ENCODE assay signal across 8 mouse cellular contexts in the genomic region with DNA sequence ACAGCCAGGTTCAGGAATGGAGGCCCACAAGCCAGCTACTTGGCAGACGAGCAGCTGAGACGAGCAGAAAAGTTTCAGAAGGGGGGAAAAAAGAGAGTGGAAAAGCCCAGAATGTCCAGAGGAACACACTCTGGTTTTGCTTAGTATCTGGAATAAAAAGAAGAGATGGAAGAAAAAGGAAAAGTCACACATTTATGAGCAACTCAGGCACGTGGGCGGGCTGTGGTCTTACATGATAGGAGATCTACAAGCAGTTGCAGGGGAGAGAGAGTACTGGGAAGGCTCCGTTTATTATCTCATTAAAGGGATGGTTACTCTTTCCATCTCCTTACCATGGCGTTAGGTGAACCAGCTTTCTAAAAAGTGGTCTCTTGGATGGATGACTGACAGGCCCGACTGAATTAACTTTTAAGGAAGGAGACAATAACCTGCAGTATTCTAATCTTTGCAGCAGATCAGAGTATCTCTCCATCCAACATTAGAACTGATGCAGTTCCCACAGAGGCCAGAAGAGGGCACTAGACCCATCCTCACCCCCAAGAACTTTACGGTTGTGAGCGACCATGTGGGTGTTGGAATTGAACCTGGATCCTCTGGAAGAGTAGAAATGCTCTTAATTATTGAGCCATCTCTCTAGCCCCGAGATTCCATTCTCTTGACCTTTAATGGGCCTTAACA. TPM values are rescaled to one million over a fixed set of nuclear protein-coding genes. Genes with fewer than 3 reads are reported as not detected.
A peak's percentile ranks its signal among the peaks of the same experiment; 100 is the strongest.
DNase-seq lines count a peak whose midpoint lies in the region; TF ChIP-seq lines count a peak whose summit lies in the region.
"Had no signal": no experiment of that assay in that cellular context is flagged by ENCODE, and none has a peak within 500 bp of the region (broad histone marks: within the 10 kb centered on the region; RNA-seq: fewer than 3 reads in every experiment).

No protein-coding gene starts in this region.

- TF ChIP-seq CTCF in ES-Bruce4 (IDR thresholded peaks at IDR 0.05; ENCODE audit: low read depth, low read length), result peak; percentile 65

- no peaks in the 10 kb centered on the region for H3K36me3 ChIP-seq in ES-Bruce4 (ENCODE audit: control insufficient read depth, insufficient read depth, low read length, poor library complexity, severe bottlenecking)
- H3K36me3 ChIP-seq: midbrain, embryonic 12.5 days had no signal

- H3K9me3 ChIP-seq in ES-Bruce4 (replicated peaks; ENCODE audit: control insufficient read depth, insufficient read depth, low read length, poor library complexity, severe bottlenecking), result no peaks in the 10 kb centered on the region
- H3K9me3 ChIP-seq: midbrain, embryonic 12.5 days had no signal

- no peaks in the 10 kb centered on the region for H3K4me1 ChIP-seq in ES-Bruce4 (ENCODE audit: control insufficient read depth, insufficient read depth, low read length)

- no peaks in the 10 kb centered on the region for H3K27me3 ChIP-seq in ES-Bruce4 (ENCODE audit: control insufficient read depth, insufficient read depth, low read length, poor library complexity, severe bottlenecking)
- H3K27me3 ChIP-seq: midbrain, embryonic 12.5 days had no signal

- no peak for TF ChIP-seq POLR2A in ES-Bruce4 (IDR thresholded peaks at IDR 0.05; ENCODE audit: insufficient read depth, low read length)

- no peak overlapping the region for H3K4me3 ChIP-seq in ES-Bruce4 (ENCODE audit: low read depth, low read length)
- H3K4me3 ChIP-seq: midbrain, embryonic 12.5 days had no signal

- no peak overlapping the region for H3K27ac ChIP-seq in ES-Bruce4 (ENCODE audit: insufficient read depth, low read length)
- H3K27ac ChIP-seq: midbrain, embryonic 12.5 days had no signal

- H3K9ac ChIP-seq in ES-Bruce4 (ENCODE audit: low read depth, poor library complexity, severe bottlenecking), result no peak overlapping the region
- H3K9ac ChIP-seq: midbrain, embryonic 12.5 days had no signal

- no peak for TF ChIP-seq EP300 in ES-Bruce4 (IDR thresholded peaks at IDR 0.05; ENCODE audit: insufficient read depth, low read depth, low read length)

- peak; percentile 67 for DNase-seq in kidney, adult 18-20 months
- DNase-seq in kidney, adult 11 months, result no peak
- peak; percentile 80 to 81 for DNase-seq in B cell, adult 2 months
- DNase-seq in c-Kit-positive CD71-positive TER-119-negative erythroid progenitor cells, embryonic 14.5 days (ENCODE audit: low read depth), result peak; percentile 42
- peak; percentile 69 to 72 for DNase-seq in kidney, postnatal 4 days
- peak; percentile 49 to 66 for DNase-seq in right cerebral cortex, adult 2 months (ENCODE audit: low spot score in 2 of 2)

RNA-seq across cellular contexts. Expression of gene Zfr, which starts 25.7 kb away (rescaled TPM):
- 124 and 177 TPM in 2 replicates for polyA plus RNA-seq in ES-Bruce4 (2011; ENCODE audit: insufficient read depth, insufficient read length, low read depth, missing spikeins)
